Comparison of ENCODE assay signal across 16 mouse cellular contexts in genomic region chr7:37979729-37980128, GRCm38 (mm10).
"Had no signal": no experiment of that assay in that cellular context is flagged by ENCODE, and none has a peak within 500 bp of the region (broad histone marks: within the 10 kb centered on the region; RNA-seq: fewer than 3 reads in every experiment).

No protein-coding gene starts in this region.

- DNase-seq: liver, embryonic 13.5 days; liver, postnatal 0 days; lung, adult 2 months; lung, postnatal 14 days; lung, postnatal 36 days; right cerebral cortex, postnatal 25 days; thymus, adult 2 months; thymus, postnatal 25 days had no signal

- H3K9ac ChIP-seq: liver, embryonic 13.5 days; liver, embryonic 15.5 days; liver, postnatal 0 days; lung, embryonic 15.5 days; midbrain, embryonic 13.5 days; midbrain, embryonic 15.5 days; neural tube, embryonic 12.5 days had no signal

- H3K4me1 ChIP-seq: liver, embryonic 13.5 days; liver, embryonic 15.5 days; lung, embryonic 15.5 days; midbrain, embryonic 13.5 days; midbrain, embryonic 15.5 days; neural tube, embryonic 12.5 days had no signal

- H3K4me3 ChIP-seq: liver, embryonic 13.5 days; liver, embryonic 15.5 days; lung, embryonic 15.5 days; megakaryocyte, embryonic 14.5 days; midbrain, embryonic 13.5 days; midbrain, embryonic 15.5 days; neural tube, embryonic 12.5 days had no signal

- H3K27ac ChIP-seq: liver, embryonic 13.5 days; liver, embryonic 15.5 days; lung, embryonic 15.5 days; macrophage; midbrain, embryonic 13.5 days; midbrain, embryonic 15.5 days; neural tube, embryonic 12.5 days had no signal

- H3K36me3 ChIP-seq: midbrain, embryonic 15.5 days had no signal

- H3K27me3 ChIP-seq: liver, embryonic 13.5 days; liver, embryonic 15.5 days; lung, embryonic 15.5 days; megakaryocyte, embryonic 14.5 days; midbrain, embryonic 13.5 days; midbrain, embryonic 15.5 days; neural tube, embryonic 12.5 days had no signal

- ATAC-seq: liver, postnatal 0 days; lung, postnatal 0 days; midbrain, embryonic 13.5 days; midbrain, embryonic 15.5 days had no signal

- H3K9me3 ChIP-seq: liver, embryonic 13.5 days; liver, embryonic 15.5 days; lung, embryonic 15.5 days; megakaryocyte, embryonic 14.5 days; midbrain, embryonic 13.5 days; midbrain, embryonic 15.5 days; neural tube, embryonic 12.5 days had no signal
